Mouse (Mus musculus): ENCODE measurements around the gene Ndufa4.

DNA sequence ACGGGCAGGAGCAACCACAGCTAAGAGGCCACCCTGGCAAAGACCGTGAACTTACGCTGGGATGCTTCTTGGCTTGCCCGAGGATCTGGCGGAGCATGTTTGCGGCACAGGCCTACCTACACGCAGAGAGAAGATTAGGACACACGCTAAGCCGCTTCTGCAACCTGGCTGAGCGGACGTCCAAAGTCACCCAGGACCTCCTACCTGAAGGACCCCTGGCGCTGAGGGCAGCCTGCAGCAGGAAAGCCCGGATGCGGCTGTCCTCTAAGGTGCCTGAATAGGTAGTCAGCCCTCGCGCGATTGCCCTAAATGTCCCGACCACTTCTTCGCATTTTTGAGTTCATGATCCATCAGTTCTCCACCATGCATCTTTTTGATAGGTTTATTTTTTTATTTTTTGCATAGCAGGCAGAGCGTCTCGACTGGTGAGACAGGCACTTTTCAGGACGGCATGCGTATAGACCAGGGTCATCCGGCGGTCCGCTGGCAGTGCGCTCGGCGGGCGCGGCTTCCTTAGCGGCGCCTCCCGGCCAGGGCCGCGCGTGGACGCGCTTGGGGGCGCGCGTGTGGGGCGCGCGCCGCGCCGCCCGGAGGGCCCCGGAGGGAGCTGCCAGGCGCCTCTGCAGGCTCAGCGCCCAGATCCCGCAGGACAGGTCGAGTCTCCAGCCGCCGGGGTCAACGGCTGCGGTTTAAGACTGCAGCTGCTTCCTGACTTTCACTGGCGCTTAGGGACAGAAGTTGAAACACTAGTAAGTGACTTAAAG lies at the start of gene Ndufa4, which contains the start of gene Phf14:
- TF ChIP-seq CTCF (IDR thresholded peaks at IDR 0.05; ENCODE audit: low read depth, low read length): no peak
- no peak for TF ChIP-seq TAL1 (conservative IDR thresholded peaks at IDR 0.05; ENCODE audit: low read depth, low read length)
